Mouse (Mus musculus) brown adipose tissue, adult 24 weeks (tissue): ENCODE data around the gene Tpst1. TPM values are rescaled to one million over a fixed set of nuclear protein-coding genes. Genes with fewer than 3 reads are reported as not detected.

ENCODE experiments used
- H3K27ac ChIP-seq: fragments of 200-500 bp; replicated peaks from 2 replicates; pipeline ENCODE4 v1.5.1; 2012; ENCODE audit warnings: low read depth, mild to moderate bottlenecking, low read length
- H3K4me1 ChIP-seq: fragments of 200-500 bp; 2 replicates; pipeline ENCODE4 v1.6.1; 2012; ENCODE audit warnings: low read length, mixed read lengths; ENCODE audit not compliant: control insufficient read depth, insufficient read depth, insufficient read length
- H3K4me3 ChIP-seq: fragments of 200-500 bp; 2 replicates; pipeline ENCODE4 v1.5.1; 2012; ENCODE audit warnings: low read depth, mild to moderate bottlenecking, low read length, moderate library complexity; ENCODE audit not compliant: insufficient read depth
- polyA plus RNA-seq: library from polyadenylated mRNA; stranded (reverse); fragments of >200 nt; gene quantifications from 2 replicates; pipeline ENCODE4 v1.2.4, GENCODE M21; 2012; ENCODE audit not compliant: missing spikeins, insufficient read depth, insufficient read length

The Tpst1 gene
- polyA plus RNA-seq, 1 experiment: 11.6 TPM

DNA sequence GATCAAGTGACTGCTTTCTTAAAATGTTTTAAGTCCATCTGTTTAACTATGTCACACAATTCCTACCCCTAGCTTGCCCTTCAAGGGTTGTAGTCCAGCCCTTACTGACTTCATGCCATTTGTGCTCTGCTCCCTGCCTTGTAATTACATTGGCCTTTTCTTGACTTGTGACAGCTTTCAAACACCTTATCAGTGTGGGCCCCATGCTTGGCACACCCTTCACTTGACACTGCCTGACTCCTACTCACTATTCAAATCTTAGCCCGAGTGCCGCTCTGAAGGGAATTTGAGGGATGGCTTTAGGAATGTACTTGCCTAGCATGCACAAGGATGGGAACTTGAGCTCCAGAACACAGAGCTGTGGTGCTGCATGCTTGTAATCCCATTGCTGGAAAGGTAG lies 24.7 kb downstream of the Tpst1 start:
- Histone ChIP-seq H3K27ac (no peak overlapping the region), H3K4me1 (0 out of 2 replicates have a peak, but pooled peaks cover 3% of the 10 kb centered on the region), H3K4me3 (no peak overlapping the region)

GRCm38 (mm10) chr5:130101724-130102123 lies 28.6 kb downstream of the Tpst1 start:
- Histone ChIP-seq H3K4me3 (no peak overlapping the region), H3K4me1 (no peaks in the 10 kb centered on the region), H3K27ac (no peak overlapping the region)

- Histone ChIP-seq H3K4me3 (no peak overlapping the region), H3K27ac (no peak overlapping the region), H3K4me1 (no peaks in the 10 kb centered on the region)
Observed at GRCm38 (mm10) chr5:130109348-130109747, 36.2 kb downstream of the Tpst1 start.

DNA sequence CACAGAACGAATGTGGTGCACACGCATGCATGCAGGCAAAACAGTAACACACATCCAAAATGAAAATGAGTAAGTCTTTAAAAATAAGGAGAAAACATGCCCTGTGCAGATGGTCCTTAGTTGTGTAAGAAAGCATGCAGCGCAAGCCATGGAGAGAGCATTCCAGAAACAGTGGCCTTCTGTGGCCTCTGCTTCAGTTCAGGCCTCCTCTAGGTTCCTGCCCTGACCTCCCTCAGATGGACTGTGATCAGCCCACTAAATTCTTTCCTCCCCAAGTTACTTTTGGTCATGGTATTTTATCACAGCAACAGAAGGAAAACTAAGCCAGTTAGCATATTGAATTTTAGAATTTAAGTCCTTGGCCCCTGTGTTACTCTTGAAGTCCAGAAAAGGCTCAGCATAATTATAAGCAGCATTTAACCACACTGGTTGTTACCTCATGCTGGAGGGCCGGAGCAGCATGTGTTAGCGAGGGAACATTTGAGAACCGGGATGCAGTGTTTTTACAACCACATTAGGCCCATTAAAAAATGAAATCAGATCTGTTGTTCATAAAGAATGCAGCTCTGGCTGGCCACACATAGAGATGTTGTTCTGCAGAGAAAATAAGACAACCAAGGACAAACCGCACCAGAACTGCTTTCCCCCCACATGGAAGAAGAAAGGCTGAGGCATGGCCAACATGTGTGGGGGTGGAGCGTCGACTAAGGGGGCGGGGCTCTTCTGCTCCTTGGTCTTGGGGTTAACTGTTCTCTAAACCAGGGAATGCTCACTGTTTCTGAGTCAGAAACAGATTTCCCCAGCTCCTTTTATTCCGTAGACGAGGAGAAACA lies 37.7 kb downstream of the Tpst1 start:
- Histone ChIP-seq H3K27ac (no peak overlapping the region), H3K4me1 (no peaks in the 10 kb centered on the region), H3K4me3 (no peak overlapping the region)

- Histone ChIP-seq H3K4me3 (no peak overlapping the region), H3K4me1 (peaks cover 8% of the 10 kb centered on the region; the same call in 1 of the 2 replicates)
Observed at GRCm38 (mm10) chr5:130112653-130113052, 39.5 kb downstream of the Tpst1 start.

DNA sequence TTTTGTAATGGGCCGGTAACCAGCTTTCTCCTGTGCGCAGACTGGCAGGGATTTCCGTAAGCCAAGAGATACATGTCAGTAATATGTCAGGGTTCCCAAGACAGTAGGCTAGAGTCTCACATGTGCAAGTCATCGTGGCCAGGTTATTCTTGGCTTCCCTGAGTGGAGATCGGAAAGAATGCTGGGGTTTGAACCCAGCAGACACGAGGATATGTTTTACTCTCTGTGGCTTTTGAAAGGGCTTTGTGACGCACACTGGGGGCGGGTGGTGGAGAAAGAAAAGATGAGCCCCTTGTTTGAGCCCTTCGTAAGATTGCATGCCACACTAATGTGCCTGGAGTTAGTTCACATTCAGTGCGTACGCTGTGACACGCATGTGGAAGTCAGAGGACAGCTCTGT lies 43.0 kb downstream of the Tpst1 start:
- H3K4me3 ChIP-seq: no peak overlapping the region
- peaks cover 32% of the 10 kb centered on the region for H3K4me1 ChIP-seq
- H3K27ac ChIP-seq: no peak overlapping the region

More at GRCm38 (mm10) chr5:130112653-130113052, 39.5 kb downstream of the Tpst1 start:
- H3K27ac ChIP-seq: no peak overlapping the region

DNA sequence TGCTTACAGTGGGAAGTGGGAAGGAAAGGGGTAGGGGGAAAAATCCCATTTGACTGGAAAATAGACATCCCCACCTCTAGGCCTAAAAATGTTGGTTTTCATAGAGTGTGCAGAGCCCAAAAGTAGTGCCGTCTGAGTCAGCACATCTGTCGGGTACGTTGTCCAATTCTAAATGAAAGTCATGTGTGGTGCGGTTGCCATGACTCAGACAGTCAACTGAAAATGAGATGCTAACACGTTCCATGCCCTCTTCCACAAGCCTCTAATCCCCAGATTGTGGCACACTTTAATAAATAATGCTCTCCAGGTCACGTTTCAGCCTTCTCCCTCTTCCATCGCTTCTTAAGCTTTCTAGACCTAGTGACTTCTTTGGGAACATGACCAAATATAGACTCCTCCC lies 43.7 kb downstream of the Tpst1 start:
- no peak overlapping the region for H3K27ac ChIP-seq
- H3K4me3 ChIP-seq: no peak overlapping the region
- H3K4me1 ChIP-seq: peaks cover 36% of the 10 kb centered on the region

GRCm38 (mm10) chr5:130117932-130118331 lies 44.8 kb downstream of the Tpst1 start:
- Histone ChIP-seq H3K4me3 (no peak overlapping the region), H3K4me1 (peaks cover 38% of the 10 kb centered on the region)

DNA sequence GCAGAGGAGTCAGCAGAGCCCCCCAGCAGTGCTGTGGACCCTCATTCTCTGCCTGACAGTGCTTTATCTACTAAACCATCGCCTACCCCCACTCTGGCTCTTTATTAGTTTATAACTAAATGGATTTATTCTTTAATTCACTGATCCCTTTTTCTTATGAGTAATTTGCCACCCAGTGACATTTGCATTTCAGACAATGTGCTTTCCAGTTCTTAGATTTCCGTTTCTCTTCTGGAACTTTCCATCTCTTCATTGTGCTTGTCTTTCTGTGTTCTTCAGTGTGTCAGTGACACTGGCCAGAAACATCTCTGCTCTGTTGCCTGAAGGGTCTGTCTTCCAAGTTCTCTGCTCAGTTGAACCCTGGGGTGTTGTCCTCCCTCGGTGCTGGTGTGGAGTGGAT lies 46.1 kb downstream of the Tpst1 start:
- Histone ChIP-seq H3K4me1 (peaks cover 42% of the 10 kb centered on the region), H3K27ac (peak overlapping the region; percentile 91), H3K4me3 (no peak overlapping the region)

More at GRCm38 (mm10) chr5:130117932-130118331, 44.8 kb downstream of the Tpst1 start:
- H3K27ac ChIP-seq: peak overlapping the region; percentile 56

DNA sequence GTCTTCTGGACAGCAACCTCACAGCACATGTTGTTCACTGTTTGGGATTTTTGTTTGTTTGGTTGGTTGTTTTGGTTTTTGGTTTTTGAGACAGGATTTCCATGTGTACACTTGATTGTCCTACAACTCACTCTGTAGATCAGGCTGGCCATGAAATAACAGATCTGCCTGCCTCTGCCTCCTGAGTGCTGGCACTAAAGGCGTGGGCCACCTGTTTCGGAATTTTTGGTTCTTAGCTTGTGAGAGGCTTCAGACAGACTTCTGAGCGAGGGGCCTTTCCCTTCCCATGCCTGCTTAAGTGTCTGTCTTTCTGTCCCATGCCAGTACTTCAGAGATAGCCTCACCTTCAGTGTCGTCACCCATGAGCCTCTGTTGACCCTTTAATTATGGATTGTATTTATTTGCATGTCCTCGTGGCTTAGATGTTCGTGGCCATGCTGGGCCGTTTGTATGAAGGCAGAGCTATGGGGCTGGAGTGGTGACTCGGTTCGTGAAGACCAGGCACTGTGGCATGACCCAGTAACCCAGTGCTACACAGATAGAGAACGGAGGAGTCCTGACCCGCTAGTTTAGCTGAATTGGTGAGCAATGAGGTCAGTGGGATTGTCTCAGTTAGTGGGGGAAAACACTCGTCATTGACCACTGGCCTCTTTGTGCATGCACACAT lies 47.1 kb downstream of the Tpst1 start:
- Histone ChIP-seq H3K4me1 (peaks cover 42% of the 10 kb centered on the region), H3K4me3 (no peak overlapping the region), H3K27ac (peak overlapping the region; percentile 91)

GRCm38 (mm10) chr5:130120904-130121303 lies 47.8 kb downstream of the Tpst1 start:
- H3K27ac ChIP-seq: peak overlapping the region; percentile 91

DNA sequence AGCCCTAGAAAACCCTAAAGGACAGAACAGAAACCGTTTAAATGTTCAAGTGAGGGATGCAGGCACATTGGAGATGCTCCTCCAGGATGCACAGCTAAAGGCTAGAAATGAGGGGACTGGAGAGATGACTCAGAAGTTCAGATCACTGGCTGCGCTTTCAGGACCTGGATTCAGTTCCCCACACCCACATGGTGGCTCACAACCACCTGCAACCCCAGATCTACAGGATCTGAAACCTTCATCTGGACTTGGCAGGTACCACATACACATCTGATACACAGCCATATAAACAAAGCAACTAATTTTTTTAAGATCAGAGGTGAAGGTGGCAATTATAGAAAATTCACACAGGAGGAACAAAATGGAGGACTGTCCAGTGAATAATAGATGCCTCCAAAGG lies 49.2 kb downstream of the Tpst1 start:
- Histone ChIP-seq H3K4me1 (peaks cover 43% of the 10 kb centered on the region), H3K4me3 (no peak overlapping the region), H3K27ac (peak overlapping the region; percentile 47; the same call in 1 of the 2 replicates)

More at GRCm38 (mm10) chr5:130120904-130121303, 47.8 kb downstream of the Tpst1 start:
- Histone ChIP-seq H3K4me1 (peaks cover 44% of the 10 kb centered on the region), H3K4me3 (no peak overlapping the region)

- peaks cover 32% of the 10 kb centered on the region for H3K4me1 ChIP-seq
- no peak overlapping the region for H3K4me3 ChIP-seq
- peak overlapping the region; percentile 77 for H3K27ac ChIP-seq
Observed at GRCm38 (mm10) chr5:130124271-130124670, 51.1 kb downstream of the Tpst1 start.

DNA sequence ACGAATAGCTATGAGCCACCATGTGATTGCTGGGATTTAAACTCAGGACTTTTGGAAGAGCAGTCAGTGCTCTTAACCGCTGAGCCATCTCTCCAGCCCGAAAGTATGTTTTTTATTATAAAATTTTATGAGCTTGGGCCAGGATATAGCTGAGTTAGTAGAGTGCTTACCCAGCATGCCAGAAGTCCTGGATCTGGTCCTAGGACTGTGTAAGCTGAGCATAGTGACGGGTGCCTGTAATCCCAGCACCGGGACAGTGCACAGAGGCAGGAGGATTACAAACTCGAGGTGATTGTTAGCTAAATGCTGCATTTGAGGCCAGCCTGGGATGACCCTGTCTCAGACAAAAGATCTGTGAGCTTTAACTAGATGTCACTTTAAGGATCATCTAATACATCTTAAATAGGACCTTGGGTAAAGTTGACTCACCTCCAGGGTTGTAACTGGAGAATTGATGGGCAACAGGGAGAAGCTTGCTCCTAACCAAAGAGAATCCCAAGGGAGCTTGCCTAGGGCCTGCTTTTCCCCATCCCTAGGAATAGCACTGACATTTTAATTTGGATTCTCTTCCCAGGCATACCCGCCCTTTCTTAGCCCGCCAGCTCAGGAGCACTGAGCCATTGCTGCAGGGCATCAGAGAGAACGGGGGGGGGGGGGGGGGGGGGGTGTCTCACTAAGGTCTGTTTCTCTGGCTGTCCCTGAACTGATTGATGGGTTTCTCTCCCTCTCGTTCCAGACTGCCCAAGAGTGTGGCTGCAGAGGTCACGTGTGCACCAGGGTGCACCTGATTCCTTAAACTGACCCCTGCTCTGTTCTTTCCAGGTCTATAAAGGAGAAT lies 55.8 kb downstream of the Tpst1 start:
- H3K4me1 ChIP-seq: peaks cover 8% of the 10 kb centered on the region
- no peak overlapping the region for H3K4me3 ChIP-seq
- 0 out of 2 replicates have a peak overlapping the region, but pooled peaks have one; percentile 27 for H3K27ac ChIP-seq

DNA sequence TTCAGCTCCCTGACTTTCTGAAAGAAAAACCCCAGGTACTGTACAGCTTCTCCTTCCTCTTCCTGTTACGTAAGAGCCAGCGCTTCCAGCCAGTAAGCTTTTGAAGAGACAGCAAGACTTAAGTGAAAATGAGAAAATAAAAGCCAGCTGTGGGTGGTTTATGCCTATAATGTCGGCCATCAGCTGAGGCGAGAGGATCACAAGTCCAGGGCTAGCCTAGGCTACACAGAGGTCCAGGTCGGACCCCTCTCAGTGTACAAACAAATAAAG lies 56.3 kb downstream of the Tpst1 start:
- Histone ChIP-seq H3K27ac (no peak overlapping the region), H3K4me3 (no peak overlapping the region), H3K4me1 (peaks cover 8% of the 10 kb centered on the region)
